Mouse (Mus musculus): ENCODE results near the gene Dupd1. TPM values are rescaled to one million over a fixed set of nuclear protein-coding genes. Genes with fewer than 3 reads are reported as not detected.
A peak's percentile ranks its signal among the peaks of the same experiment; 100 is the strongest.

Dupd1 gene
- polyA plus RNA-seq, 1 experiment from 2014 or later = not detected

GRCm38 (mm10) chr14:21662465-21663142 lies 51.8 kb downstream of the Dupd1 start:
- Histone ChIP-seq H3K36me3 (replicated peaks) (peaks cover 68% of the 10 kb centered on the region), H3K4me1 (peaks cover 21% of the 10 kb centered on the region), H3K27ac (replicated peaks) (no peak overlapping the region), H3K27me3 (replicated peaks; ENCODE audit: low read depth, poor library complexity, severe bottlenecking) (no peaks in the 10 kb centered on the region), H3K4me3 (no peak overlapping the region), H3K9me3 (no peaks in the 10 kb centered on the region)
- 82% methylated on average over 8 of the region's 8 CpGs for WGBS
- no peak for DNase-seq (ENCODE audit: low spot score)

- 26% methylated on average over 5 of the region's 5 CpGs for WGBS
- Histone ChIP-seq H3K27me3 (replicated peaks; ENCODE audit: low read depth, poor library complexity, severe bottlenecking) (no peaks in the 10 kb centered on the region), H3K9me3 (no peaks in the 10 kb centered on the region), H3K4me3 (no peak overlapping the region), H3K36me3 (replicated peaks) (peaks cover 42% of the 10 kb centered on the region), H3K27ac (replicated peaks) (no peak overlapping the region), H3K4me1 (peaks cover 40% of the 10 kb centered on the region)
- peak; percentile 70 for DNase-seq (ENCODE audit: low spot score)
Observed at GRCm38 (mm10) chr14:21659652-21660051, 54.7 kb downstream of the Dupd1 start.

- H3K4me1 ChIP-seq = peaks cover 40% of the 10 kb centered on the region
- WGBS = 85% methylated on average over 13 of the region's 13 CpGs
- 0 out of 2 replicates have a peak overlapping the region, but pooled peaks have one; percentile 27 for H3K27ac ChIP-seq (replicated peaks)
- DNase-seq (ENCODE audit: low spot score) = no peak
- H3K9me3 ChIP-seq = no peaks in the 10 kb centered on the region
- H3K4me3 ChIP-seq = no peak overlapping the region
- H3K27me3 ChIP-seq (replicated peaks; ENCODE audit: low read depth, poor library complexity, severe bottlenecking) = no peaks in the 10 kb centered on the region
- H3K36me3 ChIP-seq (replicated peaks) = peaks cover 42% of the 10 kb centered on the region
Observed at GRCm38 (mm10) chr14:21659155-21659554, 55.2 kb downstream of the Dupd1 start.

- H3K27ac ChIP-seq (replicated peaks) = no peak overlapping the region
- peaks cover 33% of the 10 kb centered on the region for H3K4me1 ChIP-seq
- no peak overlapping the region for H3K4me3 ChIP-seq
- H3K36me3 ChIP-seq (replicated peaks) = peaks cover 21% of the 10 kb centered on the region
- no peaks in the 10 kb centered on the region for H3K9me3 ChIP-seq
- no peaks in the 10 kb centered on the region for H3K27me3 ChIP-seq (replicated peaks; ENCODE audit: low read depth, poor library complexity, severe bottlenecking)
- DNase-seq (ENCODE audit: low spot score) = no peak
- 78% methylated on average over 2 of the region's 2 CpGs for WGBS
Observed at GRCm38 (mm10) chr14:21653813-21654212, 60.6 kb downstream of the Dupd1 start.

GRCm38 (mm10) chr14:21640806-21641435 lies 73.5 kb downstream of the Dupd1 start:
- Histone ChIP-seq H3K4me3 (no peak overlapping the region), H3K27ac (replicated peaks) (no peak overlapping the region), H3K27me3 (replicated peaks; ENCODE audit: low read depth, poor library complexity, severe bottlenecking) (no peaks in the 10 kb centered on the region), H3K36me3 (replicated peaks) (peaks cover 58% of the 10 kb centered on the region), H3K4me1 (peaks cover 5% of the 10 kb centered on the region; the same call in 1 of the 2 replicates), H3K9me3 (no peaks in the 10 kb centered on the region)
- DNase-seq (ENCODE audit: low spot score) = no peak
- WGBS = 86% methylated on average over 4 of the region's 4 CpGs

GRCm38 (mm10) chr14:21636548-21636947 lies 77.8 kb downstream of the Dupd1 start:
- DNase-seq (ENCODE audit: low spot score) = no peak
- 81% methylated on average over 6 of the region's 6 CpGs for WGBS
- H3K27me3 ChIP-seq (replicated peaks; ENCODE audit: low read depth, poor library complexity, severe bottlenecking) = no peaks in the 10 kb centered on the region

GRCm38 (mm10) chr14:21631665-21632200 lies 82.6 kb downstream of the Dupd1 start:
- H3K4me3 ChIP-seq = no peak overlapping the region
- H3K4me1 ChIP-seq = peaks cover 17% of the 10 kb centered on the region
- no peaks in the 10 kb centered on the region for H3K9me3 ChIP-seq
- no peak overlapping the region for H3K27ac ChIP-seq (replicated peaks)
- WGBS = 72% methylated on average over 5 of the region's 5 CpGs
- no peaks in the 10 kb centered on the region for H3K27me3 ChIP-seq (replicated peaks; ENCODE audit: low read depth, poor library complexity, severe bottlenecking)
- H3K36me3 ChIP-seq (replicated peaks) = peaks cover 63% of the 10 kb centered on the region
- no peak for DNase-seq (ENCODE audit: low spot score)

More at GRCm38 (mm10) chr14:21636548-21636947, 77.8 kb downstream of the Dupd1 start:
- peaks cover 19% of the 10 kb centered on the region for H3K4me1 ChIP-seq
- H3K36me3 ChIP-seq (replicated peaks) = peaks cover 55% of the 10 kb centered on the region
- no peaks in the 10 kb centered on the region for H3K9me3 ChIP-seq
- H3K4me3 ChIP-seq = no peak overlapping the region
- no peak overlapping the region for H3K27ac ChIP-seq (replicated peaks)

Other genes with a start within 250 kb of the Dupd1 start
- gene Kat6b, start 233.1 kb downstream of the Dupd1 start, polyA plus RNA-seq (2016; fragmentation: Nextera tagmentation; extraction: Ambion mirVana) = 12.4 and 14.2 TPM in 2 replicates
- gene Samd8, start 36.0 kb upstream of the Dupd1 start, polyA plus RNA-seq (2016; fragmentation: Nextera tagmentation; extraction: Ambion mirVana) = 9.5 and 10.4 TPM in 2 replicates
- gene Dusp13, start 36.6 kb upstream of the Dupd1 start, polyA plus RNA-seq (2016; fragmentation: Nextera tagmentation; extraction: Ambion mirVana) = 0.55 TPM in 1 of 2 replicates, not detected in the other
- 286 TPM in 2 replicates for gene Vdac2, start 110.7 kb upstream of the Dupd1 start, polyA plus RNA-seq (2016; fragmentation: Nextera tagmentation; extraction: Ambion mirVana)
- gene Comtd1, start 134.4 kb upstream of the Dupd1 start, polyA plus RNA-seq (2016; fragmentation: Nextera tagmentation; extraction: Ambion mirVana) = 17.4 and 18.3 TPM in 2 replicates